9 mouse cellular contexts compared by ENCODE assay signal in the genomic region with DNA sequence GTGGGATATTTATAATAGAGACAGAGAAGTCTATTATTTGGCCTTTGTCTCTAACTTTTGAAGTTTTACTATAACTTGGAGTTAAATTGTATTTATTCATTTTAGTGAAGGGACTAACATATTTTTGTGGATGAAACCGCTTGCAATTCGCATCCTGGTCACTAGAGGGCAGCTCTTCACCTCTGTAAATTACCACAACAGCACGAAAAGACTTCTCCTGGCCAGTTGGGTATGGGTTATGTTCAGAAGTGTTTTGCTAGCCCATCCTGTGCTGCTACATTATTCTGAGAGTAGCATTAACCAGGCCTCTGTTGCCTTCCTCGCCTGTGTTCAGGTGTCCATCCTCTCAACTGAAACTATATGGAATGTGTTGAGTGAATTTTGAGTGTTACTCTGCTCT.
DNase-seq lines count a peak whose midpoint lies in the region; ATAC-seq lines count a peak whose summit lies in the region.
"Had no signal": no experiment of that assay in that cellular context is flagged by ENCODE, and none has a peak within 500 bp of the region (broad histone marks: within the 10 kb centered on the region; RNA-seq: fewer than 3 reads in every experiment).

No protein-coding gene starts in this region.

- peak; percentile 44 for DNase-seq in hindbrain, embryonic 10.5 days (ENCODE audit: low spot score)
- DNase-seq in adrenal gland, adult 8-10 months = peak; percentile 23
- DNase-seq in embryo, embryonic 11 days = peak; percentile 69
- peak; percentile 61 for DNase-seq in gastrocnemius, postnatal 10 days
- peak; percentile 27 to 82 for DNase-seq in layer of hippocampus, adult 8-10 months (ENCODE audit: low spot score in 2 of 2)
- peak; percentile 39 to 67 for DNase-seq in lung, postnatal 4 days
- peak; percentile 75 for DNase-seq in right cerebral cortex, postnatal 4 days
- DNase-seq: liver, embryonic 13.5 days had no signal

- H3K27ac ChIP-seq in hindbrain, embryonic 10.5 days = no peak overlapping the region
- no peak overlapping the region for H3K27ac ChIP-seq in hindbrain, embryonic 16.5 days (ENCODE audit: low read depth, low read length)
- H3K27ac ChIP-seq: liver, embryonic 13.5 days had no signal

- H3K9ac ChIP-seq in hindbrain, embryonic 16.5 days (ENCODE audit: low read depth, low read length) = no peak overlapping the region
- H3K9ac ChIP-seq: liver, embryonic 13.5 days had no signal

- no peak overlapping the region for H3K4me3 ChIP-seq in hindbrain, embryonic 10.5 days
- H3K4me3 ChIP-seq in hindbrain, embryonic 16.5 days (ENCODE audit: low read length) = no peak overlapping the region
- H3K4me3 ChIP-seq: liver, embryonic 13.5 days had no signal

- ATAC-seq in hindbrain, embryonic 16.5 days = no peak

- H3K27me3 ChIP-seq in hindbrain, embryonic 10.5 days (ENCODE audit: insufficient read depth, poor library complexity, severe bottlenecking) = no peaks in the 10 kb centered on the region
- H3K27me3 ChIP-seq in hindbrain, embryonic 16.5 days (replicated peaks; ENCODE audit: control insufficient read depth, insufficient read depth, low read length) = no peaks in the 10 kb centered on the region
- H3K27me3 ChIP-seq: liver, embryonic 13.5 days had no signal

- H3K36me3 ChIP-seq in hindbrain, embryonic 10.5 days = peaks cover 18% of the 10 kb centered on the region
- H3K36me3 ChIP-seq in hindbrain, embryonic 16.5 days (ENCODE audit: control insufficient read depth, insufficient read depth, low read length) = peaks cover 3% of the 10 kb centered on the region; the same call in 1 of the 2 replicates
- H3K36me3 ChIP-seq: liver, embryonic 13.5 days had no signal

- no peaks in the 10 kb centered on the region for H3K4me1 ChIP-seq in hindbrain, embryonic 10.5 days (replicated peaks)
- no peaks in the 10 kb centered on the region for H3K4me1 ChIP-seq in hindbrain, embryonic 16.5 days (ENCODE audit: control insufficient read depth, insufficient read depth, low read depth, low read length)

- H3K9me3 ChIP-seq in hindbrain, embryonic 10.5 days = no peaks in the 10 kb centered on the region
- no peaks in the 10 kb centered on the region for H3K9me3 ChIP-seq in hindbrain, embryonic 16.5 days (ENCODE audit: control insufficient read depth, low read length)
- H3K9me3 ChIP-seq: liver, embryonic 13.5 days had no signal

- 8% methylated on average over 4 of the region's 4 CpGs for whole genome bisulfite sequencing in hindbrain, embryonic 10.5 days
- WGBS in hindbrain, embryonic 16.5 days = 10% methylated on average over 4 of the region's 4 CpGs

- no peak overlapping the region for H3K4me2 ChIP-seq in hindbrain, embryonic 16.5 days (ENCODE audit: low read length)
- H3K4me2 ChIP-seq: liver, embryonic 13.5 days had no signal

Comparison
In these comparisons a context has a peak if more than half of its experiments do, and no peak if none do; other contexts are left out.
1. DNase-seq: peak in every context shown above with its lines; median percentile 75 in right cerebral cortex, postnatal 4 days; 69 in embryo, embryonic 11 days; 61 in gastrocnemius, postnatal 10 days; 54 in layer of hippocampus, adult 8-10 months; 53 in lung, postnatal 4 days; 44 in hindbrain, embryonic 10.5 days; 23 in adrenal gland, adult 8-10 months.